Mouse (Mus musculus) B cell, adult 67 days (primary cell): ENCODE data around the gene Tmem253. TPM values are rescaled to one million over a fixed set of nuclear protein-coding genes. Genes with fewer than 3 reads are reported as not detected.

Source experiments
- total RNA-seq, 2 experiments: library from RNA; stranded (reverse); gene quantifications; 4 replicates each; pipeline ENCODE4 v1.2.4; 2023

Tmem253 gene
- total RNA-seq, result 1 to 10 TPM in 1 of 2 experiments, not detected in 1; 1.4 TPM

DNA sequence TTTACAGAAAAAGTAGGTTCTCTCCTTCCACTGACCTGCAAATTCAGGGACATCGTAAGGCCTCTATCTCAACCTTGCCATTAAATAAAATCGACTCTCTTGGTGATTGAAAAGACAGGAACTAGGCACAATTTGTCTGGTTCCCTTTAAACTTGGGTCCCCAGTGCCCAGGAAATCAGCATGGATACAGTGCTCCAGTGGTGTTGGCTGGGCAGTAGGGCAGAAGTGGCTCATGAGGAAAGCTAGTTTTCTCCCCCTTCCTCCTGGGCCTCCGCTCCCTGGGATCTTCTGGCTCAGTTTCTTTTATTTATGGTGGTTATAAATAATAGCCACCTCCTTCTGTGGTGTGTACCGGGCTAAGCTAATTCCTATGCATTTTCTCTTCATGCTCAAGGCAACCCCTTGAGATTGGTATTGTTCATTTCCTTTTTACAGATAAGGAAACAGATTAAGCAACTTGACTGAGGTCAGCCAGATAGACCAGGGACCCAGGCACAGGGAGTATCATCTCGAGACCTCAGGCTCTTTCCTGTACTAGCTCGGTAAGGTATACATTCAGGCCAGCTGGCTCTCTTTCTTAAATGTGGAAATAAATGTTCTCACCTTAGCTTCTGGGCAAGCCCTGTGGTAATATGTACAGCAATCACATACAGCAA is at the start of gene Tmem253:
Gene Tmem253 (plus strand): TSS at position 214 of the 656 bp plus-strand sequence.

DNA sequence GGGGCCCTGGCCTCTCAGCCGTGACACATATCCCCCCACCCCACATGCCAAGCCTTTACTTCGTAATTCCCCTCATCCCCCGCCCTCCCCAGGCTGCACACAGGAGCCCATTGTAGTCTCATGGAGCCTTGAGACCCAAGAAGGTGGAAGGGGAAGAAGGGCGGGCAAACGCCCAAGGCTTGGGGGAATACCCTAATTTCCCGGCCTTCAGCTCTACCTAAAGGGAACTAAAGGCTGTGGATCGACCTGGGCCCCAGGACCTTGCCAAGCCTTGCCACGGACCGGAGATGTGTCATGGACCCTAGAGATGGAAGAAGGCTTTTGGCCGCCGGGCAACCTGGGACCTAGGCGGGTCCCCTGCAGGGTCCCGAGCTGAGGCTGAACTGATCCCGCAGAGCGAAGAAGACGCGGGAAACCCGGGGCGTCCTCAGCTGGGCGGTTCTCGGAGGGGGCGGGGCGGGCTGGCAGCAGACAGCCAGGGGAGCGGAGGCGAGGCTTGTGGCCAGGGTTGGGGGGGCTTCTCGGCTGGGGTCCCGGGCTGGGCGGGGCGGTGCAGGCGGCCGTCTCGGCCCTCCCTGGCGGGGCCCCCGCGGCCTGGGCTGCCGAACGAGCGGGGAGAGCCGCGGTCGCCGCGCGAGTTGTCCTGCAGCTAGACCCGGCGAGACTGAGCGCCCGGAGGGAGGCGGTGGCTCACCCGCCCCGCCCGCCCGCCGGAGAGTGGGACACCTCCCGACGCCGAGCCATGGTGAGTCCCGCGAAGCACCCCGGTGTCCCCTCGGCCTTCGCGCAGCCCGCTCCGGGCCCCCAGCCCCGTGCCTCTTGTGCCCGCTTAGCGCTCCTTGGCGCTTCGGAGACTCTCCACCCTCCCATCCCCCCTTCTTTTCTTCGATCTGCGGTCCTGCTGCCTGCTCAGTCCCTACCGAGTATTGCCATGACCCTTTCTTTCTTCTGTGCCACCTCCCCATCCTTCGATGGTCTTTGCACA is 30.9 kb upstream of the Tmem253 start, which contains the start of gene Arhgef40:
Gene Arhgef40 (plus strand): TSS at position 473 of the 985 bp plus-strand sequence.

DNA sequence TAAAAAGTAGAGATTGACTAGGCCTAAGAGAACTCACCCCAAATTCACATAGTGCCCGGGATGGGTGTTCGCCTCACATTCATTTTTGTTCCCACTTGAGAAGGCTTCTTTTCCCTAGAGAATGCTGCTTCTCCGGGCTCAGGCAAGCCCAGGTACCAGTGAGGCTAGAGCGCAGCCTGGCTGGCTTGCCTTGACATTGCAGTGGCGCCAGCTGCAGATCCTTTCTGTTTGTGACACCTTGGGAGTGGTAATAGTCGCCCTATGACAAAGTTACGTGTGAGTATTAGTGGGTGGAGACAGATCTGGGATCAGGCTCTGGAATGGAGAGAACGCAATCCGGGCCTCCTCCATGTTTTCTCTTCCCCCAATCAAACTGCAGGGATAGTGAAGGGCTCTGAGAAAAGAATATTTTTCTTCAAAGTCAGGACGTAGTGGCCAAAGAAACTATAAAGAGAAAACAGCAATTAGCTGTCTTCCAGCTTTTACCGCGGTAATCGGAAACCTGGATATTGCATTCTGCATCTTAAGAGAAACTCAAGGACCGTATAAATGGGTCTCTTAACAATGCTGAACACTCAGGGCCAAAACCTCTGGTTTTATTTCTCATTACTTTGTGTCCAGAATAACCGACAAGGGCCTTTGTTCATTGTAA is 5.2 kb downstream of the Tmem253 start, which contains the start of gene Zfp219:
Gene Zfp219 (minus strand): TSS at position 248 of the 652 bp plus-strand sequence.

DNA sequence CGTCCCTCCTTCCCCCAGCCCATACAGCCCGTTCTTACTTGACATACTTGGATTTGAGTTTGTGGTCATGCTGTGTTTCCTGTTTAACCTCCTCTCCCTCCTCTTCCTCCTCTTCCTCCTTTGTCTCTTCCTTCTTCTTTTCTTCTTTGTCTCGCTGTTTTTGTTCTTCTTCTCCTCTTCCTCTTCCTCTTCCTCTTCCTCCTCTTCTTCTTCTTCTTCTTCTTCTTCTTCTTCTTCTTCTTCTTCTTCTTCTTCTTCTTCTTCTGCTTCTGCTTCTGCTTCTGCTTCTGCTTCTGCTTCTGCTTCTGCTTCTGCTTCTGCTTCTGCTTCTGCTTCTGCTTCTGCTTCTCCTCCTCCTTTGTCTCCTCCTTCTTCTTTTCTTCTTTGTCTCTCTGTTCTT is 26.9 kb downstream of the Tmem253 start, which contains the start of gene Olfr221:
Gene Olfr221 (minus strand): TSS at position 101 of the 400 bp plus-strand sequence.

Other genes with a start within 250 kb of the Tmem253 start
- not detected for gene Ang4, start 242.1 kb upstream of the Tmem253 start, total RNA-seq
- gene AY358078, start 215.6 kb upstream of the Tmem253 start, total RNA-seq, result not detected
- not detected for gene Ear6, start 162.0 kb upstream of the Tmem253 start, total RNA-seq
- gene Mettl17, start 130.8 kb upstream of the Tmem253 start, total RNA-seq, result 10 to 100 TPM; 54.9 to 75.6 TPM
- gene Slc39a2, start 122.8 kb upstream of the Tmem253 start, total RNA-seq, result 1 to 10 TPM in 1 of 2 experiments, under 1 TPM in 1; 0.92 to 1.5 TPM
- not detected for gene Ndrg2, start 101.5 kb upstream of the Tmem253 start, total RNA-seq
- not detected for gene Tppp2, start 97.2 kb upstream of the Tmem253 start, total RNA-seq
- gene Rnase13, start 92.9 kb upstream of the Tmem253 start, total RNA-seq, result not detected
- under 1 TPM; 0.74 to 0.93 TPM for gene Arhgef40, start 30.9 kb upstream of the Tmem253 start, total RNA-seq
- gene Zfp219, start 5.1 kb downstream of the Tmem253 start, total RNA-seq, result 10 to 100 TPM; 10.5 to 15.3 TPM
- gene Olfr221, start 26.8 kb downstream of the Tmem253 start, total RNA-seq, result not detected
- gene Hnrnpc, start 88.4 kb downstream of the Tmem253 start, total RNA-seq, result 100 to 1,000 TPM; 383 to 402 TPM
- 10 to 100 TPM; 43.9 to 52.4 TPM for gene Rpgrip1, start 95.0 kb downstream of the Tmem253 start, total RNA-seq
- gene Supt16, start 181.8 kb downstream of the Tmem253 start, total RNA-seq, result 10 to 100 TPM; 74.7 to 77.2 TPM
- 100 to 1,000 TPM; 291 to 342 TPM for gene Chd8, start 242.1 kb downstream of the Tmem253 start, total RNA-seq